Mouse (Mus musculus) left cerebral cortex, adult 9 months (tissue): ENCODE data around the gene Gm4175.
"Not testable (repeated sequence)": the region's sequence is repeated elsewhere in the genome, so short reads cannot be mapped to it uniquely, and the experiment has no call there.

Experiments
- DNase-seq, 2 experiments: peaks; one replicate each; pipeline ENCODE4 v3.0.0; 2022; ENCODE audit warnings: low spot score in 2 of 2

Gene Gm4175

GRCm38 (mm10) chr7:21761375-21761774 is at the start of gene Gm4175:
TSS of gene Gm4175 (minus strand) at chr7:21761475.
- not testable (repeated sequence) for DNase-seq

- DNase-seq, result not testable (repeated sequence)
These were observed 35.4 kb upstream of the Gm4175 start, which contains the start of gene Gm4177 for GRCm38 (mm10) chr7:21796628-21797027. TSS of gene Gm4177 (minus strand) at chr7:21796728.
